Mouse (Mus musculus): ENCODE results near the gene Nyap2. TPM values are rescaled to one million over a fixed set of nuclear protein-coding genes. Genes with fewer than 3 reads are reported as not detected.
A peak's percentile ranks its signal among the peaks of the same experiment; 100 is the strongest.

Gene Nyap2
- polyA plus RNA-seq, 1 experiment from 2014 or later, result 0.50 TPM

- no peak for ATAC-seq (ENCODE audit: insufficient read depth, low FRiP score)
- no peak overlapping the region for H3K4me3 ChIP-seq (replicated peaks; ENCODE audit: low read length)
- H3K9me3 ChIP-seq (replicated peaks; ENCODE audit: control insufficient read depth, low read length), result no peaks in the 10 kb centered on the region
- no peak overlapping the region for H3K4me2 ChIP-seq (ENCODE audit: low read depth, low read length)
- no peak overlapping the region for H3K27ac ChIP-seq (ENCODE audit: low read length)
- H3K36me3 ChIP-seq (ENCODE audit: control insufficient read depth, insufficient read depth, low read length), result no peaks in the 10 kb centered on the region
- no peaks in the 10 kb centered on the region for H3K4me1 ChIP-seq (ENCODE audit: control insufficient read depth, insufficient read depth, low read length)
- no peaks in the 10 kb centered on the region for H3K27me3 ChIP-seq (ENCODE audit: control insufficient read depth, insufficient read depth, low read length)
- H3K9ac ChIP-seq (ENCODE audit: low read length), result no peak overlapping the region
Measured at GRCm38 (mm10) chr1:81307407-81307806, 230.7 kb downstream of the Nyap2 start.

- no peak overlapping the region for H3K9ac ChIP-seq (ENCODE audit: low read length)
- no peaks in the 10 kb centered on the region for H3K9me3 ChIP-seq (replicated peaks; ENCODE audit: control insufficient read depth, low read length)
- H3K4me2 ChIP-seq (ENCODE audit: low read depth, low read length), result no peak overlapping the region
- no peaks in the 10 kb centered on the region for H3K36me3 ChIP-seq (ENCODE audit: control insufficient read depth, insufficient read depth, low read length)
- no peak for ATAC-seq (ENCODE audit: insufficient read depth, low FRiP score)
- WGBS, result 54% methylated on average over 2 of the region's 2 CpGs
- H3K4me3 ChIP-seq (replicated peaks; ENCODE audit: low read length), result no peak overlapping the region
- no peak overlapping the region for H3K27ac ChIP-seq (ENCODE audit: low read length)
- no peaks in the 10 kb centered on the region for H3K27me3 ChIP-seq (ENCODE audit: control insufficient read depth, insufficient read depth, low read length)
- H3K4me1 ChIP-seq (ENCODE audit: control insufficient read depth, insufficient read depth, low read length), result no peaks in the 10 kb centered on the region
Measured at GRCm38 (mm10) chr1:81307934-81308333, 231.2 kb downstream of the Nyap2 start.

GRCm38 (mm10) chr1:81310087-81310626 is 233.4 kb downstream of the Nyap2 start:
- WGBS, result 0% methylated on average over 1 of the region's 1 CpGs
- no peaks in the 10 kb centered on the region for H3K27me3 ChIP-seq (ENCODE audit: control insufficient read depth, insufficient read depth, low read length)
- no peak for ATAC-seq (ENCODE audit: insufficient read depth, low FRiP score)

GRCm38 (mm10) chr1:81316403-81316994 is 239.7 kb downstream of the Nyap2 start:
- H3K4me3 ChIP-seq (replicated peaks; ENCODE audit: low read length), result no peak overlapping the region
- WGBS, result 47% methylated on average over 9 of the region's 9 CpGs
- H3K27ac ChIP-seq (ENCODE audit: low read length), result no peak overlapping the region
- H3K36me3 ChIP-seq (ENCODE audit: control insufficient read depth, insufficient read depth, low read length), result no peaks in the 10 kb centered on the region
- H3K27me3 ChIP-seq (ENCODE audit: control insufficient read depth, insufficient read depth, low read length), result no peaks in the 10 kb centered on the region
- peak; percentile 21; the same call in 1 of the 2 replicates for ATAC-seq (ENCODE audit: insufficient read depth, low FRiP score)
- H3K9ac ChIP-seq (ENCODE audit: low read length), result no peak overlapping the region
- H3K4me2 ChIP-seq (ENCODE audit: low read depth, low read length), result no peak overlapping the region
- no peaks in the 10 kb centered on the region for H3K9me3 ChIP-seq (replicated peaks; ENCODE audit: control insufficient read depth, low read length)
- H3K4me1 ChIP-seq (ENCODE audit: control insufficient read depth, insufficient read depth, low read length), result no peaks in the 10 kb centered on the region

More at GRCm38 (mm10) chr1:81310087-81310626, 233.4 kb downstream of the Nyap2 start:
- no peaks in the 10 kb centered on the region for H3K9me3 ChIP-seq (replicated peaks; ENCODE audit: control insufficient read depth, low read length)
- H3K4me2 ChIP-seq (ENCODE audit: low read depth, low read length), result no peak overlapping the region
- H3K36me3 ChIP-seq (ENCODE audit: control insufficient read depth, insufficient read depth, low read length), result no peaks in the 10 kb centered on the region
- no peak overlapping the region for H3K27ac ChIP-seq (ENCODE audit: low read length)
- H3K4me1 ChIP-seq (ENCODE audit: control insufficient read depth, insufficient read depth, low read length), result no peaks in the 10 kb centered on the region
- H3K9ac ChIP-seq (ENCODE audit: low read length), result no peak overlapping the region
- no peak overlapping the region for H3K4me3 ChIP-seq (replicated peaks; ENCODE audit: low read length)

- H3K9ac ChIP-seq (ENCODE audit: low read length), result no peak overlapping the region
- H3K9me3 ChIP-seq (replicated peaks; ENCODE audit: control insufficient read depth, low read length), result no peaks in the 10 kb centered on the region
- H3K4me2 ChIP-seq (ENCODE audit: low read depth, low read length), result no peak overlapping the region
- peak; percentile 25; the same call in 1 of the 2 replicates for ATAC-seq (ENCODE audit: insufficient read depth, low FRiP score)
- H3K4me3 ChIP-seq (replicated peaks; ENCODE audit: low read length), result no peak overlapping the region
- no peaks in the 10 kb centered on the region for H3K27me3 ChIP-seq (ENCODE audit: control insufficient read depth, insufficient read depth, low read length)
- no peaks in the 10 kb centered on the region for H3K4me1 ChIP-seq (ENCODE audit: control insufficient read depth, insufficient read depth, low read length)
- H3K36me3 ChIP-seq (ENCODE audit: control insufficient read depth, insufficient read depth, low read length), result no peaks in the 10 kb centered on the region
- H3K27ac ChIP-seq (ENCODE audit: low read length), result no peak overlapping the region
- WGBS, result 46% methylated on average over 5 of the region's 5 CpGs
Measured at GRCm38 (mm10) chr1:81316995-81317413, 240.3 kb downstream of the Nyap2 start.

- no peaks in the 10 kb centered on the region for H3K4me1 ChIP-seq (ENCODE audit: control insufficient read depth, insufficient read depth, low read length)
- H3K27me3 ChIP-seq (ENCODE audit: control insufficient read depth, insufficient read depth, low read length), result no peaks in the 10 kb centered on the region
- no peak overlapping the region for H3K27ac ChIP-seq (ENCODE audit: low read length)
- no peaks in the 10 kb centered on the region for H3K36me3 ChIP-seq (ENCODE audit: control insufficient read depth, insufficient read depth, low read length)
- no peaks in the 10 kb centered on the region for H3K9me3 ChIP-seq (replicated peaks; ENCODE audit: control insufficient read depth, low read length)
- no peak overlapping the region for H3K4me3 ChIP-seq (replicated peaks; ENCODE audit: low read length)
- no peak overlapping the region for H3K4me2 ChIP-seq (ENCODE audit: low read depth, low read length)
- no peak for ATAC-seq (ENCODE audit: insufficient read depth, low FRiP score)
- H3K9ac ChIP-seq (ENCODE audit: low read length), result no peak overlapping the region
- WGBS, result 7% methylated on average over 1 of the region's 1 CpGs
Measured at GRCm38 (mm10) chr1:81387722-81388121, 311.0 kb downstream of the Nyap2 start.
